Mouse (Mus musculus) kidney, embryonic 15.5 days (tissue): ENCODE measurements at regions not wholly inside any gene's neighbourhood (a gene's known extent, or its start where the extent isn't known, plus 50 kb on each side); places are given as distances from the start of the nearest gene placed in this dataset.

Experiments
- ATAC-seq: fragments of 200-750 bp; cut with Nextera tagmentation; replicated peaks from 2 replicates; pipeline ENCODE4 v1.8.0; 2017; ENCODE audit warnings: moderate TSS enrichment; ENCODE audit not compliant: low FRiP score
- H3K27ac ChIP-seq: fragments of 300-500 bp; sonication (generic); 2 replicates; pipeline ENCODE4 v1.5.1; 2015; ENCODE audit warnings: mild to moderate bottlenecking, inconsistent platforms
- H3K27me3 ChIP-seq: fragments of 300-500 bp; sonication (generic); 2 replicates; pipeline ENCODE4 v1.6.1; 2015; ENCODE audit warnings: inconsistent platforms
- H3K36me3 ChIP-seq: fragments of 300-500 bp; sonication (generic); 2 replicates; pipeline ENCODE4 v1.6.1; 2015; ENCODE audit warnings: inconsistent platforms
- H3K4me1 ChIP-seq: fragments of 300-500 bp; sonication (generic); 2 replicates; pipeline ENCODE4 v1.6.1; 2015; ENCODE audit warnings: inconsistent platforms
- H3K4me2 ChIP-seq: fragments of 300-500 bp; sonication (generic); 2 replicates; pipeline ENCODE4 v1.6.1; 2015; ENCODE audit warnings: moderate library complexity, mild to moderate bottlenecking, inconsistent platforms
- H3K4me3 ChIP-seq: fragments of 300-500 bp; sonication (generic); replicated peaks from 2 replicates; pipeline ENCODE4 v1.5.1; 2015; ENCODE audit warnings: mild to moderate bottlenecking, inconsistent platforms
- H3K9ac ChIP-seq: fragments of 300-500 bp; sonication (generic); 2 replicates; pipeline ENCODE4 v1.6.1; 2015; ENCODE audit warnings: mild to moderate bottlenecking, inconsistent platforms
- H3K9me3 ChIP-seq: fragments of 300-500 bp; sonication (generic); replicated peaks from 2 replicates; pipeline ENCODE4 v1.6.1; 2016; ENCODE audit warnings: inconsistent platforms
- WGBS: fragments of 180-500 bp; shearing (Covaris S2); methylation state at CpG from one replicate; pipeline ENCODE4 v1.1.7; 2015; ENCODE audit warnings: mixed read lengths; 5-methylcytosine and 5-hydroxymethylcytosine counted together

- ATAC-seq: no peak
- no peak overlapping the region for H3K4me3 ChIP-seq
- H3K27ac ChIP-seq: no peak overlapping the region
- H3K4me2 ChIP-seq: no peak overlapping the region
- H3K4me1 ChIP-seq: peaks cover 6% of the 10 kb centered on the region; the same call in 1 of the 2 replicates
- H3K27me3 ChIP-seq: no peaks in the 10 kb centered on the region
- no peak overlapping the region for H3K9ac ChIP-seq
- H3K36me3 ChIP-seq: no peaks in the 10 kb centered on the region
- WGBS: 77% methylated on average over 4 of the region's 4 CpGs
- no peaks in the 10 kb centered on the region for H3K9me3 ChIP-seq
Measured at GRCm38 (mm10) chr1:75656592-75656991, 110.5 kb downstream of the Slc4a3 start.

- no peak overlapping the region for H3K4me3 ChIP-seq
- WGBS: 55% methylated on average over 7 of the region's 7 CpGs
- no peak for ATAC-seq
- H3K4me2 ChIP-seq: no peak overlapping the region
- H3K27ac ChIP-seq: no peak overlapping the region
- H3K4me1 ChIP-seq: peaks cover 15% of the 10 kb centered on the region
- no peaks in the 10 kb centered on the region; the same call in 1 of the 2 replicates for H3K27me3 ChIP-seq
- H3K9me3 ChIP-seq: no peaks in the 10 kb centered on the region
- H3K9ac ChIP-seq: no peak overlapping the region
- no peaks in the 10 kb centered on the region for H3K36me3 ChIP-seq
Measured at GRCm38 (mm10) chr1:75660336-75661100, 114.5 kb downstream of the Slc4a3 start.

GRCm38 (mm10) chr1:75662141-75662990 is 116.3 kb downstream of the Slc4a3 start:
- 8% methylated on average over 17 of the region's 17 CpGs for WGBS
- peak overlapping the region; percentile 45 for H3K4me2 ChIP-seq
- no peaks in the 10 kb centered on the region for H3K9me3 ChIP-seq
- no peak overlapping the region for H3K9ac ChIP-seq
- peak; percentile 88 for ATAC-seq
- peaks cover 15% of the 10 kb centered on the region for H3K4me1 ChIP-seq
- no peaks in the 10 kb centered on the region for H3K36me3 ChIP-seq
- peak overlapping the region; percentile 41 for H3K27ac ChIP-seq
- no peaks in the 10 kb centered on the region; the same call in 1 of the 2 replicates for H3K27me3 ChIP-seq
- H3K4me3 ChIP-seq: peak overlapping the region; percentile 9; the same call in 1 of the 2 replicates

- 0 out of 2 replicates have a peak, but pooled peaks have one; percentile 53 for ATAC-seq
- H3K27me3 ChIP-seq: no peaks in the 10 kb centered on the region; the same call in 1 of the 2 replicates
- no peak overlapping the region for H3K4me2 ChIP-seq
- H3K27ac ChIP-seq: no peak overlapping the region
- H3K4me1 ChIP-seq: peaks cover 6% of the 10 kb centered on the region
- H3K9me3 ChIP-seq: no peaks in the 10 kb centered on the region
- no peaks in the 10 kb centered on the region for H3K36me3 ChIP-seq
- WGBS: 38% methylated on average over 6 of the region's 6 CpGs
- H3K4me3 ChIP-seq: no peak overlapping the region
- no peak overlapping the region for H3K9ac ChIP-seq
Measured at GRCm38 (mm10) chr1:75667736-75668269, 121.7 kb downstream of the Slc4a3 start.

GRCm38 (mm10) chr1:75676295-75676694 is 130.2 kb downstream of the Slc4a3 start:
- Histone ChIP-seq H3K27ac (no peak overlapping the region), H3K27me3 (no peaks in the 10 kb centered on the region), H3K4me2 (no peak overlapping the region), H3K4me1 (peaks cover 5% of the 10 kb centered on the region; the same call in 1 of the 2 replicates), H3K9me3 (no peaks in the 10 kb centered on the region), H3K9ac (no peak overlapping the region), H3K36me3 (no peaks in the 10 kb centered on the region), H3K4me3 (no peak overlapping the region)
- no peak for ATAC-seq
- WGBS: 93% methylated on average over 4 of the region's 4 CpGs

GRCm38 (mm10) chr1:75677695-75678094 is 131.6 kb downstream of the Slc4a3 start:
- 68% methylated on average over 5 of the region's 5 CpGs for WGBS

GRCm38 (mm10) chr1:75678279-75678678 is 132.2 kb downstream of the Slc4a3 start:
- no peak overlapping the region for H3K4me3 ChIP-seq
- H3K9ac ChIP-seq: no peak overlapping the region
- H3K4me1 ChIP-seq: peaks cover 5% of the 10 kb centered on the region; the same call in 1 of the 2 replicates
- no peak overlapping the region for H3K27ac ChIP-seq
- ATAC-seq: no peak
- H3K36me3 ChIP-seq: no peaks in the 10 kb centered on the region
- no peaks in the 10 kb centered on the region for H3K27me3 ChIP-seq
- WGBS: 28% methylated on average over 4 of the region's 4 CpGs
- no peak overlapping the region for H3K4me2 ChIP-seq
- H3K9me3 ChIP-seq: peaks cover 5% of the 10 kb centered on the region; the same call in 1 of the 2 replicates

More at GRCm38 (mm10) chr1:75677695-75678094, 131.6 kb downstream of the Slc4a3 start:
- Histone ChIP-seq H3K9ac (no peak overlapping the region), H3K4me2 (no peak overlapping the region), H3K36me3 (no peaks in the 10 kb centered on the region), H3K9me3 (peaks cover 5% of the 10 kb centered on the region; the same call in 1 of the 2 replicates), H3K27me3 (no peaks in the 10 kb centered on the region), H3K4me3 (no peak overlapping the region), H3K4me1 (peaks cover 5% of the 10 kb centered on the region; the same call in 1 of the 2 replicates), H3K27ac (no peak overlapping the region)
- ATAC-seq: no peak

GRCm38 (mm10) chr1:75680366-75680765 is 134.3 kb downstream of the Slc4a3 start:
- 9% methylated on average over 10 of the region's 10 CpGs for WGBS
- Histone ChIP-seq H3K4me3 (no peak overlapping the region), H3K9me3 (peaks cover 5% of the 10 kb centered on the region; the same call in 1 of the 2 replicates), H3K27ac (no peak overlapping the region), H3K27me3 (no peaks in the 10 kb centered on the region), H3K36me3 (no peaks in the 10 kb centered on the region), H3K9ac (no peak overlapping the region), H3K4me2 (peak overlapping the region; percentile 27; the same call in 1 of the 2 replicates), H3K4me1 (peaks cover 11% of the 10 kb centered on the region; the same call in 1 of the 2 replicates)
- ATAC-seq: no peak

GRCm38 (mm10) chr1:75681913-75682312 is 135.8 kb downstream of the Slc4a3 start:
- Histone ChIP-seq H3K9ac (no peak overlapping the region), H3K9me3 (peaks cover 5% of the 10 kb centered on the region; the same call in 1 of the 2 replicates), H3K4me2 (no peak overlapping the region), H3K4me1 (peaks cover 11% of the 10 kb centered on the region; the same call in 1 of the 2 replicates), H3K36me3 (no peaks in the 10 kb centered on the region), H3K27ac (no peak overlapping the region), H3K4me3 (no peak overlapping the region), H3K27me3 (no peaks in the 10 kb centered on the region)
- ATAC-seq: no peak
- WGBS: 97% methylated on average over 5 of the region's 5 CpGs

- H3K9ac ChIP-seq: no peak overlapping the region
- no peak overlapping the region for H3K4me3 ChIP-seq
- H3K27me3 ChIP-seq: no peaks in the 10 kb centered on the region
- H3K9me3 ChIP-seq: no peaks in the 10 kb centered on the region
- no peak for ATAC-seq
- peak overlapping the region; percentile 30; the same call in 1 of the 2 replicates for H3K27ac ChIP-seq
- H3K36me3 ChIP-seq: no peaks in the 10 kb centered on the region
- no peak overlapping the region for H3K4me2 ChIP-seq
- 89% methylated on average over 1 of the region's 1 CpGs for WGBS
- peaks cover 15% of the 10 kb centered on the region for H3K4me1 ChIP-seq
Measured at GRCm38 (mm10) chr1:75692781-75693180, 146.7 kb downstream of the Slc4a3 start.

- peak; percentile 81 for ATAC-seq
- no peak overlapping the region for H3K4me3 ChIP-seq
Measured at GRCm38 (mm10) chr1:75693231-75693914, 147.3 kb downstream of the Slc4a3 start.

More at GRCm38 (mm10) chr1:75693231-75693914, 147.3 kb downstream of the Slc4a3 start:
- Histone ChIP-seq H3K9ac (no peak overlapping the region), H3K9me3 (no peaks in the 10 kb centered on the region), H3K27ac (no peak overlapping the region), H3K4me1 (peaks cover 15% of the 10 kb centered on the region), H3K4me2 (no peak overlapping the region), H3K36me3 (no peaks in the 10 kb centered on the region), H3K27me3 (no peaks in the 10 kb centered on the region)
- 15% methylated on average over 12 of the region's 12 CpGs for WGBS
